Mouse (Mus musculus) lung, embryonic 14.5 days (tissue): Measurements from ENCODE around the gene Vps52. TPM values are rescaled to one million over a fixed set of nuclear protein-coding genes. Genes with fewer than 3 reads are reported as not detected.
"Not testable (repeated sequence)": the region's sequence is repeated elsewhere in the genome, so short reads cannot be mapped to it uniquely, and the experiment has no call there.

Experiments
- ATAC-seq: fragments of 200-750 bp; cut with Nextera tagmentation; 2 replicates; pipeline ENCODE4 v1.8.0; 2017; ENCODE audit warnings: mild to moderate bottlenecking, moderate TSS enrichment, moderate library complexity; ENCODE audit not compliant: insufficient read depth
- DNase-seq: peaks from one replicate; pipeline ENCODE4 v3.0.0-alpha.2; 2015
- H3K27ac ChIP-seq: fragments of 300-500 bp; sonication (generic); 2 replicates; pipeline ENCODE4 v1.5.1; 2014; ENCODE audit warnings: low read depth, mild to moderate bottlenecking, moderate library complexity
- H3K27me3 ChIP-seq: fragments of 300-500 bp; sonication (generic); 2 replicates; pipeline ENCODE4 v1.6.1; 2014; ENCODE audit warnings: low read length, control low read depth; ENCODE audit not compliant: insufficient read depth
- H3K36me3 ChIP-seq: fragments of 300-500 bp; sonication (generic); 2 replicates; pipeline ENCODE4 v1.6.1; 2014; ENCODE audit warnings: control low read depth; ENCODE audit not compliant: insufficient read depth
- H3K4me1 ChIP-seq: fragments of 300-500 bp; sonication (generic); 2 replicates; pipeline ENCODE4 v1.6.1; 2014; ENCODE audit warnings: antibody characterized with exemption, control low read depth; ENCODE audit not compliant: insufficient read depth
- H3K4me2 ChIP-seq: fragments of 300-500 bp; sonication (generic); 2 replicates; pipeline ENCODE4 v1.6.1; 2014; ENCODE audit warnings: mild to moderate bottlenecking
- H3K4me3 ChIP-seq: fragments of 300-500 bp; sonication (generic); 2 replicates; pipeline ENCODE4 v1.5.1; 2014; ENCODE audit warnings: low read depth, low read length
- H3K9ac ChIP-seq: fragments of 300-500 bp; sonication (generic); 2 replicates; pipeline ENCODE4 v1.6.1; 2014
- H3K9me3 ChIP-seq: fragments of 300-500 bp; sonication (generic); 2 replicates; pipeline ENCODE4 v1.6.1; 2016; ENCODE audit warnings: low read depth, low read length, control low read depth
- CTCF ChIP-seq: IDR thresholded peaks from 2 replicates; pipeline ENCODE4 v1.5.1; 2016; ENCODE audit warnings: antibody characterized with exemption, low read depth
- WGBS: fragments of 180-500 bp; shearing (Covaris S2); extraction: QIAGEN DNeasy Blood & Tissue Kit; methylation state at CpG from one replicate; pipeline ENCODE4 v1.1.7; 2014; 5-methylcytosine and 5-hydroxymethylcytosine counted together
- polyA plus RNA-seq: library from polyadenylated mRNA; unstranded; fragments of >200 nt; fragmentation: Nextera tagmentation; extraction: Ambion mirVana; gene quantifications from 2 replicates; pipeline ENCODE4 v1.2.1, GENCODE M21; 2014

Vps52 gene
- polyA plus RNA-seq, 1 experiment from 2014 or later: 34.8 TPM

DNA sequence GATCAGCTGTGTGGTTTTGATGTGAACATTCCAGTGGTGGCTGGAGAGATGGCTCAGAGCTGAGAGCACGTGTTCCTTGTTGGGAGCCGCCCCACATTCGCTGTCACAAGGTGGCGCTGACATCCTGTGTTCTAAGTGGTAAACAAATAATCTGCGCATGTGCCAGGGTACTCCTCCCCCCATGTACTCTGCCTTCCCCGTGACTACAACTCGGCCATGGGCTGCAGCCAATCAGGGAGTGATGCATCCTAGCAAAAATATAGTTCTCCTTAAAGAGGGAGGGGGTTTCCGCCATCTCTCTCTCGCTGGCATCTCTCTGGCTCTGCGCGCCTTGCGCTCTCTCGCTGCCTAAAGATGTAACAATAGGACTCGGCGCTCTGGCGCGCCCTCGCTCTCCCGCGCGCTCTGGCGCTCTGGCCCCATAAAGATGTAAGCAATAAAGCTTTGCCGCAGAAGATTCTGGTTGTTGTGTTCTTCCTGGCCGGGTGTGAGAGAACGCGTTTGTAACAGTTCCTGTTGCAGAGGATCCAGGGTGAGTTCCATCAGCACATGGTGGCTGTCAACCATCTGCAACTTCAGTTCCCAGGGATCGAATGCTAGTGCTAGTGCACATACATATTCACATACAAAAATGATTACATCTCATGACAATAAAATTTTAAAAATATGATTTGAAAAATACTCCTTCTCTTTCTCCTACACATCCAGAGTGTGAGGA is 25.7 kb downstream of the Vps52 start:
- H3K27ac ChIP-seq: peak overlapping the region; percentile 79; the same call in 1 of the 2 replicates
- peak overlapping the region; percentile 44 for H3K4me3 ChIP-seq
- H3K9me3 ChIP-seq, H3K4me1 ChIP-seq, H3K36me3 ChIP-seq: not testable (repeated sequence)
- H3K9ac ChIP-seq: peak overlapping the region; percentile 52
- peak; percentile 55 for TF ChIP-seq CTCF
- under 1% methylated on average over 27 of the region's 27 CpGs for WGBS
- peak; percentile 92 for ATAC-seq
- peaks cover 42% of the 10 kb centered on the region for H3K27me3 ChIP-seq
- peak overlapping the region; percentile 64 for H3K4me2 ChIP-seq
- peak; percentile 98 for DNase-seq

DNA sequence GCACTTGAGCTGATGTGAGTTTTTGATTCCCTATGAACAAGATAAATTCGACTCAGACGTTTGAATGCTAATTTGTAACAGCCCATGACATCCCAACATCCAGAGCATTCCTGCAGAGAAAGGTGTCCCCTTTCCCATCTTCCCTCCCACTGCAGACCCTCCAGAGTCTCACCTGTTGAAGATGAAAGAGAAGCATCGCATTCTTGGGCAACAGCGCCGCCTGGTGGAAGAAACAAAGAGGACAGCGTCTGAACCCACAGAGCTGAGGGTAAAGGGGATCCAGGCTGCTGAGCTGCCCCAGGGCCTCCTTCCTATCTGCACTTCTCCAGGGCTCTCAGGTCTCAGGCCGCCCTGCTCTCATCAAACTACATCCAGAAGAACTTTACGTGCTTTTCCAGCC is 26.5 kb downstream of the Vps52 start:
- DNase-seq: peak; percentile 67
- not testable (repeated sequence) for ATAC-seq
- 6% methylated on average over 8 of the region's 8 CpGs for WGBS

DNA sequence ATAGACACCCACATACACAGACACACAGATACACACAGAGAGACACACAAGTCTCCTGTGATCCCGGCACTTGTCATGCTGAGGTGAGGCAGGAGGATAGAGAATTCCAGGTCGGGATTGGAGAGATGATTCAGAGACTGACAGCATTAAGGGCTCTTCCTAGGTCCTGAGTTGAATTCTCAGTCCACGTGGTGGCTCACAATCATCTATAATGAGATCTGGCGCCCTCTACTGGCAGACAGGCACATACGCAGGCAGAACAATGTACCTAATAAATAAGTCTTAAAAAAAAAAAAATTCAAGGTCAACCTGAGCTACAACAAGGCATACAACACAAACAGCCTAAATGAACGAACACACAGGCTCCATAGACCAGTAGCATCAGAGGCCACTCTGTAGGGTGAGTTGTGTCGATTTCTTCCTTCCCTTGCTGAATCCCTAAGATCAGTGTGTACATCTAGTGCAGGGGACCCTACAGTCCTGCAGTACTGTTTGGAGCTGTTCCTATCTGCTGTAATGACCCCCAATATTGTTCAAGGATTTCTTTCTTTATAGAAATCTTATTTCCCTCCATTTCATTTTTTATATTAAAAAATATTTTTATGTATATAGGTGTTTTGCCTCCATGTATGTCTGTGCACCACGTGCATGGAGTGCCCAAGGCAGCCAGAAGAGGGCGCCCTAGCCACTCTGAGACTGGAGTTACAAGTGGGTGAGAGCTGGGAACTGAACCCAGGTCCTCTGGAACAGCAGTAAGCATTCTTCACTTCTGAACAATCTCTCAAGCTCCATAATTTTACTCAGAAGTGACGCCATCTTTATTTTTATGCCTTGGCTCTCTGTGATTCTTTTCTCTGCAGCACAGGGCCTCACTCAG is 36.4 kb downstream of the Vps52 start:
- DNase-seq (peak; percentile 91), ATAC-seq (peak; percentile 21; the same call in 1 of the 2 replicates)
- no peaks in the 10 kb centered on the region for H3K27me3 ChIP-seq
- H3K4me1 ChIP-seq: no peaks in the 10 kb centered on the region
- no peak overlapping the region for H3K27ac ChIP-seq
- no peak overlapping the region for H3K4me3 ChIP-seq
- H3K36me3 ChIP-seq: no peaks in the 10 kb centered on the region
- peak; percentile 84 for TF ChIP-seq CTCF
- no peak overlapping the region for H3K4me2 ChIP-seq
- 33% methylated on average over 10 of the region's 10 CpGs for WGBS
- H3K9me3 ChIP-seq: no peaks in the 10 kb centered on the region
- H3K9ac ChIP-seq: no peak overlapping the region

More for the DNA sequence above, 26.5 kb downstream of the Vps52 start:
- Histone ChIP-seq H3K27me3 (peaks cover 35% of the 10 kb centered on the region), H3K4me2 (peak overlapping the region; percentile 64), H3K4me3 (0 out of 2 replicates have a peak overlapping the region, but pooled peaks have one; percentile 44)
- H3K4me1 ChIP-seq, H3K9me3 ChIP-seq, H3K27ac ChIP-seq, H3K9ac ChIP-seq, H3K36me3 ChIP-seq: not testable (repeated sequence)
- TF ChIP-seq CTCF: peak; percentile 89

DNA sequence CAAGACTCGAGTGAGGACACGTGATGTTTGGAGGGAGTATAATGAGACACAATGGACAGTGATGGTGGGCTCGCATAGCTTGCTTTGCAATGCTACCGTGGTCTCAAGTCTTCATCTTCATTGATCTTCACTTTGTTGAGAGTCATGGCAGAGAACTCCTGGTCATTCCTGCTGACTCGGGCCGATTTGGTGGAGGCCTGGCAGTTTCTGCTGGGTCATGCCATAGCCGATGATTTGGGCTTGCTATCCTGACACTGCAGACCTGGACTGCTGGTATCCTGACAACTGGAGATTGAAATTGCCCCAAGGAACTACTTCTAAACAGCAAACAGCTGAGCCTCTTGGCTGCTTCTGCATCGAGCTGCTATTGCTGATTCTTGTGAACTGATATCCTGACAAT is 39.3 kb downstream of the Vps52 start:
- 90% methylated on average over 8 of the region's 8 CpGs for WGBS
- Histone ChIP-seq H3K36me3 (no peaks in the 10 kb centered on the region), H3K9me3 (no peaks in the 10 kb centered on the region), H3K27ac (no peak overlapping the region), H3K27me3 (peaks cover 13% of the 10 kb centered on the region), H3K9ac (no peak overlapping the region), H3K4me2 (no peak overlapping the region), H3K4me1 (no peaks in the 10 kb centered on the region), H3K4me3 (no peak overlapping the region)
- TF ChIP-seq CTCF: no peak
- no peak for DNase-seq
- ATAC-seq: no peak

DNA sequence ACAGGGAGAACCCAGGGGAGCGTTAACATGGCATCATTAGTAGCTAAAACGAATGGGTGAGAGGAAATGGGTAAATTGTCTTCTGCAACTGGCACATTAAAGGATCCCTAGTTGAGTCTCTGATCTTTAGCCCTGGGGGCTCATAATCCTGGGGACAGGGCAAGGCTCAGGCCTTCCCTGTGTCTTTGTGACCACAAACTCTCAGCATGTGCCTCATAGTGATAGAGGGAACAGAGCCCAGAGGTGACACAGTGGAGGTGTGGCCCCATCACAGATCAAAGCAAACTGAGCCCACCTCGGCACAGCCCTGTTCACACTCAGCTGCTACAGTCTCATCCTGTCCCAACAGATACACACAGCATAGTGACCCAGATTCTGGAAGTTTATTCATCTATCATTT is 40.0 kb downstream of the Vps52 start:
- WGBS: 43% methylated on average over 3 of the region's 3 CpGs
- peaks cover 19% of the 10 kb centered on the region for H3K27me3 ChIP-seq
- DNase-seq (no peak), ATAC-seq (no peak)
- H3K36me3 ChIP-seq: no peaks in the 10 kb centered on the region
- H3K4me3 ChIP-seq: no peak overlapping the region
- no peaks in the 10 kb centered on the region for H3K4me1 ChIP-seq
- no peak overlapping the region for H3K4me2 ChIP-seq
- H3K9ac ChIP-seq: no peak overlapping the region
- no peaks in the 10 kb centered on the region for H3K9me3 ChIP-seq
- H3K27ac ChIP-seq: no peak overlapping the region
- no peak for TF ChIP-seq CTCF

DNA sequence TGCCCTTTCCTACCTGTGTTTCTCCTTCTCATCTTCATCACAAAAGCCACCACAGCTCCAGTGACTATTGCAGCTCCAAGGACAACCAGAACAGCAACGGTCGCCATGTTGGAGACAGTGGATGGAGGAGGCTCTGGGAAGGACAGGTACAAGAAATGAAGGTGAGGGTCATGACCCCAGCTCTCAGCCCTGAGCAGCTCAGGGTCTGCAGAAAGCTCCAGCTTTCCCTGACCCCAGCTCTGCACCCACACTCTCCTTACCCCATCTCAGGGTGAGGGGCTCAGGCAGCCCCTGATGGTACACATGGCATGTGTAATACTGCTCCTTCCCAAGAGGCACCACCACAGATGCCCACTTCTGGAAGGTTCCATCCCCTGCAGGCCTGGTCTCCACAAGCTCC is 41.4 kb downstream of the Vps52 start:
- H3K4me2 ChIP-seq, H3K4me3 ChIP-seq, H3K27ac ChIP-seq, H3K4me1 ChIP-seq, H3K9me3 ChIP-seq, H3K36me3 ChIP-seq, DNase-seq, ATAC-seq, H3K9ac ChIP-seq: not testable (repeated sequence)
- WGBS: 94% methylated on average over 2 of the region's 2 CpGs
- peaks cover 22% of the 10 kb centered on the region for H3K27me3 ChIP-seq

DNA sequence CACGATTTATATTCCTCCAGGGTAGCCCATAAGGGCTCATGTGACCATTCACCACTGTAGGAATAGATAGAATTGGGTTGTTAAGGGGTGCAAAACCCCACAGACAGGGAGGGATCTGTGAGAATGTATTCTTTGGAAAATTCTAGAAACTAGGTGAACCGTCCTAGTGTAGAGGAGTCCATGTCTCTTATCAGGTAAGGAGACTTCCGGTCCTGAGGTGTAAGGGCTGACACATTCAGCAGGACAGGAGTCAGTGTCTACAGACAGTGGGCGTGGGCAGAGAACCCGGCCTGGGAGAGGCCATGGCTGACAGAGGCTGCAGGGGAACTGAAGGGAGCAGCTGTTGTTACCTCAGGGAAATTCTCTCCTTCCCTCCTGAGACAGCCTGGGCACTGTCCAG is 43.1 kb downstream of the Vps52 start:
- not testable (repeated sequence) for ATAC-seq
- WGBS: 35% methylated on average over 5 of the region's 5 CpGs
- H3K27me3 ChIP-seq: peaks cover 22% of the 10 kb centered on the region

More for the DNA sequence above, 43.1 kb downstream of the Vps52 start:
- not testable (repeated sequence) for H3K9ac ChIP-seq, H3K4me2 ChIP-seq, DNase-seq, H3K4me3 ChIP-seq, H3K9me3 ChIP-seq, H3K27ac ChIP-seq, H3K36me3 ChIP-seq, H3K4me1 ChIP-seq
